ENCODE assay signal across 17 mouse cellular contexts in the genomic region with DNA sequence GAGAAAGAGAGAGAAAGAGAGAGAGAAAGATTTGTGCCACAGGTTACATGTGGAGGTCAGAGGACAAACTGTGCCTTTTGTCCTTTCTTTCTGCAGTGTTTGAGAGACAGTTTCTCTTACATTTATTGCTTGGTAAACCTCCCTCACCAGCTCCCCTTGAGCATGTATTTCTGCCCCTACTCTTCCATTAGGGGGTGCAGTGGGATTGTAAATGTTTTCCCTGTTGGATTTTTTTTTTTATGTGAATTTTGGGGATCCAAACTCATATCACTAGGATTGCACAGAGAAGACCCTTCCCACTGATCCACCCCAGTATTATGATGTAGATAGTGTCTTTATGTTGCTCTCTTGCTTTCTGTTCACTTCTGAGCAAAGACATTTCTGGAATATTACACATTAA.
"Had no signal": no experiment of that assay in that cellular context is flagged by ENCODE, and none has a peak within 500 bp of the region (broad histone marks: within the 10 kb centered on the region; RNA-seq: fewer than 3 reads in every experiment).

No protein-coding gene starts in this region.

- ATAC-seq: liver, embryonic 12.5 days had no signal

- DNase-seq: kidney, adult 9 months; kidney, postnatal 14 days; kidney, postnatal 4 days; layer of hippocampus, postnatal 36 days; liver; lung, adult 18-20 months; lung, postnatal 10 days; lung, postnatal 36 days; midbrain, embryonic 14.5 days; thymus, adult 18-20 months; thymus, postnatal 36 days had no signal

- H3K27ac ChIP-seq: limb, embryonic 10.5 days; limb, embryonic 13.5 days; liver, embryonic 12.5 days; liver, embryonic 15.5 days; lung, embryonic 15.5 days had no signal

- H3K4me3 ChIP-seq: limb, embryonic 10.5 days; limb, embryonic 13.5 days; liver, embryonic 12.5 days; liver, embryonic 15.5 days; lung, embryonic 15.5 days had no signal

- H3K9ac ChIP-seq: limb, embryonic 13.5 days; liver, embryonic 12.5 days; liver, embryonic 15.5 days; lung, embryonic 15.5 days had no signal

- H3K4me1 ChIP-seq: limb, embryonic 10.5 days; limb, embryonic 13.5 days; liver, embryonic 12.5 days; liver, embryonic 15.5 days; lung, embryonic 15.5 days had no signal

- H3K27me3 ChIP-seq: limb, embryonic 13.5 days; liver, embryonic 12.5 days; liver, embryonic 15.5 days; lung, embryonic 15.5 days had no signal

- H3K4me2 ChIP-seq: limb, embryonic 13.5 days; liver, embryonic 12.5 days; liver, embryonic 15.5 days; lung, embryonic 15.5 days; midbrain, embryonic 11.5 days had no signal

- H3K36me3 ChIP-seq: limb, embryonic 10.5 days; limb, embryonic 13.5 days; liver, embryonic 12.5 days; liver, embryonic 15.5 days; lung, embryonic 15.5 days had no signal

- H3K9me3 ChIP-seq: limb, embryonic 10.5 days; limb, embryonic 13.5 days; liver, embryonic 12.5 days; liver, embryonic 15.5 days; lung, embryonic 15.5 days had no signal
